16 mouse cellular contexts compared by ENCODE assay signal in the genomic region with DNA sequence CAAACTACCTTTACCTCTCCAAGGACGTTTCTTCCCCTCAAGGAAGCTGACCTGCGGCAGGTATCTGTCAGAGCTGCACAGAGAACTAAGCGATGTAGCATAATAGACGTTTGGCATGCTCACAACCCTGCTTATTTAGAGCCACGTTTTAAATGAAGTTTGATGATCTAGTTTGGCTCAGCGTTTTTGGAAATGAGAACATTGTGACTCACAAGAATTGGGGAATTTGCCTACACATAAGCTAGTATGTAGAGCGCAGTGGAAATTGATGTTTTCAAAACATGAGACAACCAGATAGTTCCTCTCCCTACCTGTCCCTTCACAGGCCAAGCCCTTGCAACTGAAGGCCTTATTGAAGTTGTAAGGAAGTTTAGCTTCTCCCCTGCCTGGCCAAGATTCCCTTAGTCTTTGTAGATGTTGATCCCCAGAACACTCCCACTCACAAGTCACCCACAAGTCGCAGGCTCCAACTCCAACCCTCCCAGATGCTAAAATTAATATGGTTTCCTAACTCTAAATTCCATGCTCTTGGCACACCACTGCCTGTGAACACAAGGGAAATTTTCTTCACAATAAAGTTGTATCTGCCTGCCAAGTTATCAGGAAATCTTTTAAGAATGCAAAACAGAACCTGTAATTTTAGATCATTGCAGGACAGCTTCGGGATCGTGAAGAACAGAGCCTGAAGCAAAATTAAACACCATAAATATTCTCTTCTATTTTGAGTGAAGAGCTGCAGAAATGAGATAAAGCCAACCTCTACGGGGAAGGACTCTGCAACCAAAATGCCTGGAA. TPM values are rescaled to one million over a fixed set of nuclear protein-coding genes. Genes with fewer than 3 reads are reported as not detected.
DNase-seq lines count a peak whose midpoint lies in the region; TF ChIP-seq lines count a peak whose summit lies in the region.
"Had no signal": no experiment of that assay in that cellular context is flagged by ENCODE, and none has a peak within 500 bp of the region (broad histone marks: within the 10 kb centered on the region; RNA-seq: fewer than 3 reads in every experiment).

No protein-coding gene starts in this region.

- TF ChIP-seq CTCF in gastrocnemius, adult 2 months (IDR thresholded peaks at IDR 0.05), result no peak

- intact Hi-C loops in gastrocnemius, adult 2 months (cut with DNase I), result no loop called here
- intact Hi-C loops in left cerebral cortex, postnatal 25 days (cut with DNase I), result no loop called here

- DNase-seq in gastrocnemius, adult 2 months, result no peak
- DNase-seq in gastrocnemius, postnatal 10 days, result no peak
- peak; percentile 81 for DNase-seq in brain, adult 2 months (ENCODE audit: low read depth, low spot score)
- DNase-seq in frontal cortex, postnatal 25 days (ENCODE audit: low spot score in 2 of 2), result peak; percentile 11 to 14
- peak; percentile 45 to 91 for DNase-seq in left cerebral cortex, postnatal 25 days (ENCODE audit: low spot score in 2 of 2)
- DNase-seq in cerebellum, postnatal 10 days, result no peak
- DNase-seq in cerebellum, adult 18-20 months, result no peak
- no peak for DNase-seq in thymus, postnatal 10 days (ENCODE audit: low spot score in 2 of 2)
- DNase-seq: adrenal gland, adult 2 months; forebrain, postnatal 0 days; heart, postnatal 36 days; lung, adult 2 months; midbrain, embryonic 14.5 days had no signal

- H3K4me3 ChIP-seq in gastrocnemius, adult 2 months, result peak overlapping the region; percentile 4; the same call in 1 of the 2 replicates
- H3K4me3 ChIP-seq: limb, embryonic 12.5 days had no signal

- peak overlapping the region; percentile 68 for H3K27ac ChIP-seq in gastrocnemius, adult 2 months
- H3K27ac ChIP-seq: kidney, postnatal 0 days; limb, embryonic 12.5 days; macrophage had no signal

RNA-seq across cellular contexts. Expression of a gene that starts 42.6 kb away (rescaled TPM):
- 10 to 100 TPM; 20.0 to 20.8 TPM for total RNA-seq in gastrocnemius, adult 2 months (2021)
- total RNA-seq in gastrocnemius, postnatal 10 days (2021), result 10 to 100 TPM; 36.6 to 36.8 TPM
- total RNA-seq in left cerebral cortex, postnatal 25 days (2021), result under 1 TPM; 0.32 to 0.43 TPM

Comparison
In these comparisons a context has a peak if more than half of its experiments do, and no peak if none do; other contexts are left out.
1. DNase-seq: peak in brain, adult 2 months (single experiment), frontal cortex, postnatal 25 days (2 of 2) and left cerebral cortex, postnatal 25 days (2 of 2); none in gastrocnemius, adult 2 months (single experiment), gastrocnemius, postnatal 10 days (single experiment), cerebellum, postnatal 10 days (0 of 2), cerebellum, adult 18-20 months (0 of 2) and thymus, postnatal 10 days (0 of 2).
2. RNA of a gene that starts 42.6 kb away (total RNA-seq): 36.6 to 36.8 TPM in gastrocnemius, postnatal 10 days and 20.0 to 20.8 TPM in gastrocnemius, adult 2 months; 0.32 to 0.43 TPM in left cerebral cortex, postnatal 25 days; every median in the first group is over 10 times any median in the second.